Mouse (Mus musculus): ENCODE measurements around the gene Stard9.

DNA sequence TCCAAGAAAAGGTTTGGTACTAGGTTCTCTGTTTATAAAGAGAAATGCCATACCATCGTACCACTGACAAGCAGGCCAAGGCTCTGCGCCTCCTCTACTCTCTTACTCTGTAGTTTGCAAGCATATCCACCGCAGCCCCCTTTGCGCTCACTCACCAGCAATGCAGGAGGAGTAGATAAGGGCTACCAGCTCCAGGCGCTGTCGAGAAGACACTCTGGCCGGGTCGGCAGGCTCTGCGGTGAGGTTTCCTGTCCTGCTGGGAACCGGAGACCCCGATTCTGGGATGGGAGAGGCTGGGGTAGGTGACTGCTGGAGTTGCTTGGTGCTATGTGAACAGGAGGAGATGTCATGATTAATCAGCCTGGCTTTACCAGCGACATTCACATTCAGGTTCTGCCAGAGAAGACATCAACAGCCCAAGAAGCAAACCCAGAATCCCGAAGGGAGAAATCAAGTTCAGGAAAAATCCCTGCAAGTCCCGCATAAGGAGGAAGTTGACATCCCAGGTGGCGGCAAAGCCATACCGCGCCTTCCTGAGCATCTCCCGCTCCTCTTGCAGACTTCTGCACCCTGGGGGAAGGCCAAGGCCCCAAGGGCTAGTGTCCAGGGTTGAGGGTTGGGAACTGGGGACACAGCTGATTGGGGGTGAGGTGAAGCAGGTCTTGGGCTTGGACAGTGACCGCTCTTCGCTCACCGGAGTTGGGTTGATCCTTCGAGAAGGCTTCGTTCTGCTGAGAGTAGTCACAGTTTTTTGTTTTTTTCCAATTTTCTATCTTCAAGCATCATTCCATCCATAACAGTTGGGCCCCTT, 101.1 kb downstream of the Stard9 start:
- TF ChIP-seq CTCF (IDR thresholded peaks at IDR 0.05; ENCODE audit: low read depth, low read length), result no peak
- no peak for TF ChIP-seq TAL1 (conservative IDR thresholded peaks at IDR 0.05; ENCODE audit: low read depth, low read length)

All from G1E (cell line).